Mouse (Mus musculus) adrenal gland, adult 2 months (tissue): ENCODE measurements at regions not wholly inside any gene's neighbourhood (a gene's known extent, or its start where the extent isn't known, plus 50 kb on each side); places are given as distances from the start of the nearest gene placed in this dataset.

Experiments
- DNase-seq: peaks from one replicate; pipeline ENCODE4 v3.0.0; 2021

DNA sequence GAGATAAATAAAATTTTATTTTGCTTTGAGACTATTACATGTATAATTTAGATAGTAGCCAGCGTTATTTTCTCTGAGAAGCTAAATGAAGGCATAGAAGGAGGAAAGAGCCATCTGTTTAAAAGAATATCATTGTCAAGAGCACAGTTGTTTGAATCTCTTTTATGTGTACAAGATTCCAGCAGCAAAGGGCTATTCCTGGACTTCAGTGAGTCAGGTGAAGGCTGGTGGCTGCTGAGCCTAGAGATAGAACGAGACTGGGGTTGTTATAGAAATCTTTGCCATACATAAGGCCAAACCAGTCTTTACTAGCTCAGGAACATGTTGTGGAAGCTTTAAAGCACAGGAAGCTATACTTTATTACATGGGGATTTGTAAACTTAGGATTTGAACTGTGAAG, 261.6 kb downstream of the Adcyap1 start:
- DNase-seq, result no peak

- no peak for DNase-seq
These were observed 264.9 kb downstream of the Adcyap1 start for GRCm38 (mm10) chr17:93463621-93464211.

GRCm38 (mm10) chr17:93482378-93482777, 283.6 kb downstream of the Adcyap1 start:
- DNase-seq, result no peak

DNA sequence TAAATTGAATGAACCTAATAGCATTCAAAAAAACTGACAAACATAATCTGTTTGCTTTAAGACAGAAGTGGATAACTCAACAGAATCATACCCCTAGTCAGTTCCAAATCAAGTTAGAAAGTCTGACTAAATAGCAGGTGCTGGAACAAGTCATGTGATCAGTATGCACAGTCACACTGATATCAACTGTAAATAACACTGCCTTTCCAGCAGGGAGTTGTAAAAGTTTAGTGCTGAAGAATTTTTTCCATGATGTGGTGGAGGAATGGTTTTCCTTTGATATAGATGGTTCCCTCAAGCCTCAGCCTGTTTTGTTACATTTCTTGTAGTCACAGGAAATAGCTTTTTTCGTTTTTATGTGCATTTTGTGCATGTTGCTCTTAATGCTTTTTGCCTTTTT, 285.7 kb downstream of the Adcyap1 start:
- no peak for DNase-seq

GRCm38 (mm10) chr17:93486442-93486841, 287.6 kb downstream of the Adcyap1 start:
- DNase-seq, result no peak

- no peak for DNase-seq
These were observed 291.3 kb downstream of the Adcyap1 start for GRCm38 (mm10) chr17:93489988-93490732.

DNA sequence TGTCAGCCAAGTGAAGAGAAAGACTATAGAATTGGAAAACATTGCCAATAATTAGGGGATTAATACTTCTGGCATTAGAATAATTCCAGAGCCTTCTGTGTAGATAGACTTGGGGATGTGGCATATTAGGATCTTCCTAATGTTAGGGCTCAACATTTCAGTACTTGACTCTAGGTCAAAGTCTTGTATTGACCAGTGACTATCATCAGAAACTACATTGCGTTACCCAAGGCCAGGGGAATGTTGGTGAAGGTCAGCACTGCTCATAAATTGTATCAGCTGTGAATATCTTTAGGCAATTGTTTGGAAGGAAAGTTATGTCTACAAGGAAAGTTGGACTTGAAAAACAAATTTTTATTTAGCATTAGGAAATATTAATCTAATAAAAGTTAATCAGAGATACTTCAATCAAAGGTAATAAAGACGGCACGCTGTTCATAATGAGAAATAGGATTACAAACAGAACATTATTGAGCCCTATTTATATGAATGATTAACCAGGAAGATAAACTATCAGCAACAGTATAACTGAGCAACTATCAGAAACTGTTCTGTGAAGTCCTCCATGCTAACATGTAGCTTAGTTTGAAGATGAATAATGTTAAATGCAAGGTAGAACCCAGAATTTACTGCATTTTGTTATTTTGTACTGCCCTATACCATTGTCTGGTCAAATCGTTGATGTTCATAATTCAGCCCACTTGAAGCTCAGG, 310.2 kb downstream of the Adcyap1 start:
- peak; percentile 18 for DNase-seq

DNA sequence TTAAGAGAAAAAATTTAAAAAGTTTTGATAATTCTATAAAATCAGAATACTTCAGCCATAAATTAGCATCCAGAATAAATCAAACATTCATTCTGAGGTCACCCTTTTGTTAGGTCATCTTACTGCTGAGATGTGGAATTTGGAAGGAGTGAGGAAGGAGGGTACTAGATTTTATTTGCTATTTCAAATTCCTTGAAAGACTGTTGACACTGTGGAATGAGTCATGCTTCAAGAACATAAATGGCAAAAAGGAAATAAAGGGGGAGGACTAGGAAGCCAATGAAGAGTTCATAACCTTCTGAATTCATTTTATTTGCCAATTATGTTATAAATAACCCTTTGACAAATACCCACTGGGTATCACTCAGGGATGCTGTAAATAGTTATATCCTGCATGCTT, 324.6 kb downstream of the Adcyap1 start:
- DNase-seq, result no peak

GRCm38 (mm10) chr17:93525871-93526644, 327.2 kb downstream of the Adcyap1 start:
- no peak for DNase-seq

DNA sequence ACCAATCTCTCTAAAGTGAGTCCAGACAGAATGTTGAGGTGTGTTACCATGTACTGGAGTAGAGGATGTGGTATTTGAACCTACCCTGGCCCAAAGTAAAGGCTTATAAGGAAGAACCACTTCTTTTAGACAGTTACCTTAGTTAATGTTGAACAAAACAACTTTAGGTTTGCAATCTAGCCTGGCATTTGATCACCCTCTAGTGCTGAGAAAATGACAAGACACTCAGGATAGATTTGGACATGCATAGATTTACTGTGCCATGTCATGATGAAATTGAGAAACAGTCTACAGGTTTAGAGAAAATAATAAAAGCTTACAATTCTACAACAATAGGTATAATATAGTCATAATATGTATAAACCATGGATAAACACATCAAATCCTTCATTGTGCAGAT, 333.7 kb downstream of the Adcyap1 start:
- no peak for DNase-seq

DNA sequence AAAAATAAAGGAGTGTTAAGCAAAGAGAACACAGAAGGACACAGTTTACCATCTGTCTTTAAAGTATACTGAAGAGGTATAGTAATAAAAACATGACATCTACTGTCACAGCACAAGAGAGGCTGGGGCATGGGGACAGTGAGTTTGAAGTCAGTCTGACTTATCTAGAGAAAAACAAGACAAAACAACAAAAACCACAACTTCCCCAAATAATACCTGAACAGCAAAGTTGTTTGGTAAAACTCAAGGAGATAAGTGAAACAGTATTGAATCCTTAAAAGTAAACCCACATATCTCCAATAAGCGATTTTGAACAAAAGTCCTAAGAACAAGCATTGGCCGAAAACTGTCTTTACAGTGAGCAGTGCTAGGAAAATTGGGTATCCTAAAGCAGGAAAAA, 336.1 kb downstream of the Adcyap1 start:
- no peak for DNase-seq

DNA sequence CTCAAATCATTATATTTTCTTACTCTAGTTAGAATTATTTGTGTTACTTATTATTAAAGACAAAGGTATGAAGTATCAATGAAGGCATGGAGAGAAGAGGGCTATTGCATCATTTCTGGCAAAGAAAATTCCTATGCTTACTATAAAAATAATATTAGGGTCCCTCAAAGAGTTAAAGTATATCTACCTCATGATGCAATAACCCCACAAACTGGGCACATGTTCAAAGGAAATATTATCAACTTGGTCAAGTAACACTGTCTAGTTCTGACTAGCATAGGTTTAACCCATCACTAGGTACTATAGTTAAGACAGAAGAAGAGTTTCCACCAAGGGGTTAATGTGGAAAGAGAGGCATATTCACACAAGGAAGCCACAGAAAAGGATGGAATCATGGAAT, 336.9 kb downstream of the Adcyap1 start:
- no peak for DNase-seq

- DNase-seq, result no peak
These were observed 343.0 kb downstream of the Adcyap1 start for GRCm38 (mm10) chr17:93541795-93542194.

DNA sequence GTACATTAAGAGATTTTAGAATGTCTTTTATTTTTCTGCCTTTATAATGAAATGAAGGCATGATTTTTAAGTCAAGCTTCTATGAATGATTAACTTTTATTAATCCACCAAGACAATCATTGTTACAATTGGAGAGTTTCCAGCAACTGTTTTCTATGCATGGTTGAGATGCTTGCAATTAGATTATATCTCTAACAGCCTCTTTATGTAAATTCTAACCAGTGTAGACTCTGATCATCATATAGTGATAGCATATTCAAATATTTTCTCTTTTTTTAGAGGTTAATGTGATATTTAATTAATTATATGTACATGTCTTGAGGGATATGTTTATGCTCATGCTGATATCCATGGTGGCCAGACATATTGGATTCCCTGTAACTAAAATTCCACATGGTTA, 351.5 kb downstream of the Adcyap1 start:
- no peak for DNase-seq

- no peak for DNase-seq
These were observed 357.1 kb downstream of the Adcyap1 start for GRCm38 (mm10) chr17:93555872-93556271.

- no peak for DNase-seq
These were observed 364.5 kb downstream of the Adcyap1 start for GRCm38 (mm10) chr17:93563277-93563772.

GRCm38 (mm10) chr17:93579981-93580380, 381.2 kb downstream of the Adcyap1 start:
- no peak for DNase-seq

- DNase-seq, result no peak
These were observed 399.4 kb downstream of the Adcyap1 start for GRCm38 (mm10) chr17:93598181-93598685.

DNA sequence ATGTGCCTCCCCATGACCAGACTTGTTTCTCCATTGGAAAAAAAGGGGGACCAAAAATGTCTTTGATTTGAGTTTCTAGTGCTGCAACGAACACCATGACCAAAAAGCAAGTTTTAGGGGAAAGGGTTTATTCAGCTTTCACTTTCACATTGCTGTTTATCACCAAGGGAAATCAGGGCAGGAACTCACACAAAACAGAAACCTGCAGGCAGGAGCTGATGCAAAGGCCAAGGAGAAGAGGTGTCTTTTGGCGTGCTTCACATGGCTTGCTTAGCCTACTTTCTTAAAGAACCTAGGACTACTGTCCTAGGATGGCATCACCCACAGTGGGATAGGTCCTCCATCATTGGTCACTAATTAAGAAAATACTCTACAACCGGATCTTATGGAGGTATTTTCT, 401.4 kb downstream of the Adcyap1 start:
- DNase-seq, result no peak

DNA sequence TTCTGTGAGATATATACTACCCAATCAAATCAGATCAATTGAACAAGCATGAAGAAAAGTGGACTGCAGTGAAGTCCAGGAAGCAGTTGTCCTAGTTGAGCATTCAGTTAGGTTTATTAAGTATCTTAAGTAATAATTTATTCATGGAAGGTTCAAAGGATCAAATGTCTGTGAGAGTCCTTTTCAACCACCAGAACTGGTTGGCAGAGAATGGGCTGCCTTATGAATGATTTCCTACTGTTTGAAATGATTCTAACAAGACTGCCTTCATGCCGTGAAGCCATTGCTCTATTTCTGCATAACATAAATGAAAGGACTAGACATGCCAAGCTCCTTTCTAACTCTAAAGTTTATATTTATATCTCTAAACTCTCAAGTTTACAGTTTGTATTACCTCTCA, 410.4 kb downstream of the Adcyap1 start:
- no peak for DNase-seq

DNA sequence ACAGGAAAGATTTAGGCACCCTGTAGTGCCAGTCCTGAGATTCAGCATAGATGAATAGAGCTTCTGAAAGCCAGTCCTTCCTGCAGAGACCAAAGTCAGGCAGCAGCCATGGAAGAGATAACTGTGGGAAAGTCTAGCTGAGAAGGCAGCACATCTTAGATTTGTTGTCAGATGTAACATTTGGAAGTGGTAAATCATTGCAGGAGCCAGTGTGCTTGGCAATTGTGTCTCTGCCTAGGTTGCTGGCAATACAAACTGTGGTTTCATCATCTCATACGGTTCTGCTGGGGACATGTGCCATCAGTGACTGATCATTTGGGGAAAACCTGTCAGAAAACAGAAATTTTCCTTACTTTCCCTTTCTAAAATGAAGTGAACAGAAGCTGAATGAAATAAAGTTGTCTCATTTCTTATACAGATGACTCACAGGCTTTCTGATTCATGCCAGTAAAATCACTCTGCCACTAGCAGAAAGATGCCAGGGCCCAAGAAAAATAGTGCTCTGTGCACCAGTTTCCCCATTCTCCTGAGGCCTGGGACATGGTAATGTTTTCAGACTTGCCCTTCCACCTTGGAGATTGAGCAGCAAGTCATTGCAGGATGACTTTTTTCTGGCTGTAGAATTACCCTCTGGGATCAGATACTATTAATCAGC, 411.3 kb downstream of the Adcyap1 start:
- DNase-seq, result no peak
